Mouse (Mus musculus): ENCODE measurements around the gene Ruvbl1. TPM values are rescaled to one million over a fixed set of nuclear protein-coding genes. Genes with fewer than 3 reads are reported as not detected.

Gene Ruvbl1
- polyA plus RNA-seq, 1 experiment from 2014 or later: 92.6 TPM

- 1% methylated on average over 72 of the region's 72 CpGs for WGBS
- Histone ChIP-seq H3K27me3 (ENCODE audit: control insufficient read depth, insufficient read depth, low read depth, low read length) (no peaks in the 10 kb centered on the region), H3K4me1 (ENCODE audit: control insufficient read depth, insufficient read depth, low read length) (peaks cover 4% of the 10 kb centered on the region; the same call in 1 of the 2 replicates), H3K36me3 (ENCODE audit: control insufficient read depth, insufficient read depth, low read length) (no peaks in the 10 kb centered on the region), H3K4me2 (ENCODE audit: low read length) (peak within 1 kb of the TSS; percentile 81), H3K27ac (ENCODE audit: low read length) (peak within 1 kb of the TSS; percentile 76), H3K4me3 (ENCODE audit: low read depth, low read length) (peak within 1 kb of the TSS; percentile 88), H3K9ac (ENCODE audit: low read depth, low read length) (peak within 1 kb of the TSS; percentile 97), H3K9me3 (replicated peaks; ENCODE audit: control insufficient read depth, low read length, poor library complexity, severe bottlenecking) (no peaks in the 10 kb centered on the region)
- ATAC-seq: peak; percentile 95
Measured at GRCm38 (mm10) chr6:88446063-88447002, 18.9 kb upstream of the Ruvbl1 start, which contains the start of gene Eefsec. Gene Eefsec, minus strand, starts transcription at chr6:88446539.

GRCm38 (mm10) chr6:88447454-88447853 lies 17.8 kb upstream of the Ruvbl1 start:
- Histone ChIP-seq H3K9ac (ENCODE audit: low read depth, low read length) (no peak overlapping the region), H3K27me3 (ENCODE audit: control insufficient read depth, insufficient read depth, low read depth, low read length) (no peaks in the 10 kb centered on the region), H3K4me2 (ENCODE audit: low read length) (no peak overlapping the region), H3K27ac (ENCODE audit: low read length) (no peak overlapping the region), H3K4me1 (ENCODE audit: control insufficient read depth, insufficient read depth, low read length) (peaks cover 4% of the 10 kb centered on the region; the same call in 1 of the 2 replicates), H3K4me3 (ENCODE audit: low read depth, low read length) (no peak overlapping the region), H3K9me3 (replicated peaks; ENCODE audit: control insufficient read depth, low read length, poor library complexity, severe bottlenecking) (no peaks in the 10 kb centered on the region), H3K36me3 (ENCODE audit: control insufficient read depth, insufficient read depth, low read length) (no peaks in the 10 kb centered on the region)
- WGBS: 13% methylated on average over 4 of the region's 4 CpGs
- no peak for ATAC-seq

- H3K27ac ChIP-seq (ENCODE audit: low read length): no peak overlapping the region
- no peaks in the 10 kb centered on the region for H3K9me3 ChIP-seq (replicated peaks; ENCODE audit: control insufficient read depth, low read length, poor library complexity, severe bottlenecking)
- H3K4me1 ChIP-seq (ENCODE audit: control insufficient read depth, insufficient read depth, low read length): no peaks in the 10 kb centered on the region
- no peak overlapping the region for H3K4me2 ChIP-seq (ENCODE audit: low read length)
- ATAC-seq: no peak
- no peaks in the 10 kb centered on the region for H3K27me3 ChIP-seq (ENCODE audit: control insufficient read depth, insufficient read depth, low read depth, low read length)
- 66% methylated on average over 2 of the region's 2 CpGs for WGBS
- no peak overlapping the region for H3K9ac ChIP-seq (ENCODE audit: low read depth, low read length)
- H3K4me3 ChIP-seq (ENCODE audit: low read depth, low read length): no peak overlapping the region
- no peaks in the 10 kb centered on the region for H3K36me3 ChIP-seq (ENCODE audit: control insufficient read depth, insufficient read depth, low read length)
Measured at GRCm38 (mm10) chr6:88454545-88454944, 10.7 kb upstream of the Ruvbl1 start.

- no peak overlapping the region for H3K9ac ChIP-seq (ENCODE audit: low read depth, low read length)
- peaks cover 28% of the 10 kb centered on the region for H3K36me3 ChIP-seq (ENCODE audit: control insufficient read depth, insufficient read depth, low read length)
- H3K27me3 ChIP-seq (ENCODE audit: control insufficient read depth, insufficient read depth, low read depth, low read length): no peaks in the 10 kb centered on the region
- H3K9me3 ChIP-seq (replicated peaks; ENCODE audit: control insufficient read depth, low read length, poor library complexity, severe bottlenecking): no peaks in the 10 kb centered on the region
- ATAC-seq: no peak
- H3K4me3 ChIP-seq (ENCODE audit: low read depth, low read length): no peak overlapping the region
- no peak overlapping the region for H3K27ac ChIP-seq (ENCODE audit: low read length)
- no peak overlapping the region for H3K4me2 ChIP-seq (ENCODE audit: low read length)
- H3K4me1 ChIP-seq (ENCODE audit: control insufficient read depth, insufficient read depth, low read length): peaks cover 11% of the 10 kb centered on the region
- 76% methylated on average over 6 of the region's 6 CpGs for WGBS
Measured at GRCm38 (mm10) chr6:88469878-88470277, 4.7 kb downstream of the Ruvbl1 start.

GRCm38 (mm10) chr6:88480421-88480820 lies 15.2 kb downstream of the Ruvbl1 start:
- 61% methylated on average over 6 of the region's 6 CpGs for WGBS

GRCm38 (mm10) chr6:88483111-88483510 lies 17.9 kb downstream of the Ruvbl1 start:
- no peak overlapping the region for H3K27ac ChIP-seq (ENCODE audit: low read length)
- peaks cover 26% of the 10 kb centered on the region for H3K36me3 ChIP-seq (ENCODE audit: control insufficient read depth, insufficient read depth, low read length)
- no peak overlapping the region for H3K4me2 ChIP-seq (ENCODE audit: low read length)
- no peak overlapping the region for H3K4me3 ChIP-seq (ENCODE audit: low read depth, low read length)
- no peaks in the 10 kb centered on the region for H3K27me3 ChIP-seq (ENCODE audit: control insufficient read depth, insufficient read depth, low read depth, low read length)
- no peak for ATAC-seq
- no peak overlapping the region for H3K9ac ChIP-seq (ENCODE audit: low read depth, low read length)
- no peaks in the 10 kb centered on the region for H3K9me3 ChIP-seq (replicated peaks; ENCODE audit: control insufficient read depth, low read length, poor library complexity, severe bottlenecking)
- WGBS: 73% methylated on average over 7 of the region's 7 CpGs
- no peaks in the 10 kb centered on the region for H3K4me1 ChIP-seq (ENCODE audit: control insufficient read depth, insufficient read depth, low read length)

More at GRCm38 (mm10) chr6:88480421-88480820, 15.2 kb downstream of the Ruvbl1 start:
- H3K4me3 ChIP-seq (ENCODE audit: low read depth, low read length): no peak overlapping the region
- peaks cover 21% of the 10 kb centered on the region; the same call in 1 of the 2 replicates for H3K36me3 ChIP-seq (ENCODE audit: control insufficient read depth, insufficient read depth, low read length)
- ATAC-seq: no peak
- no peaks in the 10 kb centered on the region for H3K27me3 ChIP-seq (ENCODE audit: control insufficient read depth, insufficient read depth, low read depth, low read length)
- H3K4me2 ChIP-seq (ENCODE audit: low read length): no peak overlapping the region
- H3K4me1 ChIP-seq (ENCODE audit: control insufficient read depth, insufficient read depth, low read length): no peaks in the 10 kb centered on the region
- no peaks in the 10 kb centered on the region for H3K9me3 ChIP-seq (replicated peaks; ENCODE audit: control insufficient read depth, low read length, poor library complexity, severe bottlenecking)
- no peak overlapping the region for H3K27ac ChIP-seq (ENCODE audit: low read length)
- no peak overlapping the region for H3K9ac ChIP-seq (ENCODE audit: low read depth, low read length)

GRCm38 (mm10) chr6:88483913-88484312 lies 18.7 kb downstream of the Ruvbl1 start:
- no peak overlapping the region for H3K27ac ChIP-seq (ENCODE audit: low read length)
- H3K4me1 ChIP-seq (ENCODE audit: control insufficient read depth, insufficient read depth, low read length): no peaks in the 10 kb centered on the region
- ATAC-seq: no peak
- H3K9ac ChIP-seq (ENCODE audit: low read depth, low read length): no peak overlapping the region
- no peak overlapping the region for H3K4me3 ChIP-seq (ENCODE audit: low read depth, low read length)
- peaks cover 26% of the 10 kb centered on the region for H3K36me3 ChIP-seq (ENCODE audit: control insufficient read depth, insufficient read depth, low read length)
- H3K9me3 ChIP-seq (replicated peaks; ENCODE audit: control insufficient read depth, low read length, poor library complexity, severe bottlenecking): no peaks in the 10 kb centered on the region
- no peaks in the 10 kb centered on the region for H3K27me3 ChIP-seq (ENCODE audit: control insufficient read depth, insufficient read depth, low read depth, low read length)
- no peak overlapping the region for H3K4me2 ChIP-seq (ENCODE audit: low read length)

GRCm38 (mm10) chr6:88485378-88485777 lies 20.2 kb downstream of the Ruvbl1 start:
- H3K4me2 ChIP-seq (ENCODE audit: low read length): no peak overlapping the region
- ATAC-seq: no peak
- no peaks in the 10 kb centered on the region for H3K4me1 ChIP-seq (ENCODE audit: control insufficient read depth, insufficient read depth, low read length)
- 88% methylated on average over 6 of the region's 6 CpGs for WGBS
- H3K4me3 ChIP-seq (ENCODE audit: low read depth, low read length): no peak overlapping the region
- H3K9ac ChIP-seq (ENCODE audit: low read depth, low read length): no peak overlapping the region
- H3K36me3 ChIP-seq (ENCODE audit: control insufficient read depth, insufficient read depth, low read length): peaks cover 22% of the 10 kb centered on the region
- no peak overlapping the region for H3K27ac ChIP-seq (ENCODE audit: low read length)
- H3K27me3 ChIP-seq (ENCODE audit: control insufficient read depth, insufficient read depth, low read depth, low read length): no peaks in the 10 kb centered on the region
- no peaks in the 10 kb centered on the region for H3K9me3 ChIP-seq (replicated peaks; ENCODE audit: control insufficient read depth, low read length, poor library complexity, severe bottlenecking)

- WGBS: 78% methylated on average over 8 of the region's 8 CpGs
- ATAC-seq: peak; percentile 81
Measured at GRCm38 (mm10) chr6:88486893-88487292, 21.7 kb downstream of the Ruvbl1 start.

More at GRCm38 (mm10) chr6:88486893-88487292, 21.7 kb downstream of the Ruvbl1 start:
- Histone ChIP-seq H3K4me2 (ENCODE audit: low read length) (no peak overlapping the region), H3K4me1 (ENCODE audit: control insufficient read depth, insufficient read depth, low read length) (no peaks in the 10 kb centered on the region), H3K36me3 (ENCODE audit: control insufficient read depth, insufficient read depth, low read length) (peaks cover 21% of the 10 kb centered on the region), H3K9me3 (replicated peaks; ENCODE audit: control insufficient read depth, low read length, poor library complexity, severe bottlenecking) (no peaks in the 10 kb centered on the region), H3K9ac (ENCODE audit: low read depth, low read length) (no peak overlapping the region), H3K4me3 (ENCODE audit: low read depth, low read length) (no peak overlapping the region), H3K27me3 (ENCODE audit: control insufficient read depth, insufficient read depth, low read depth, low read length) (no peaks in the 10 kb centered on the region), H3K27ac (ENCODE audit: low read length) (no peak overlapping the region)
